Mouse (Mus musculus): ENCODE measurements around the gene Skap1.

GRCm38 (mm10) chr11:96645538-96646037 lies 181.2 kb downstream of the Skap1 start:
- TF ChIP-seq CTCF (conservative IDR thresholded peaks at IDR 0.05; ENCODE audit: low read length) (no peak), POU5F1 (IDR thresholded peaks at IDR 0.05; ENCODE audit: borderline replicate concordance, low read length) (no peak), NANOG (IDR thresholded peaks at IDR 0.05; ENCODE audit: borderline replicate concordance, low read length) (no peak)

Measured in E14TG2a.4 (cell line).